Mouse (Mus musculus): ENCODE data around the gene Tef.

DNA sequence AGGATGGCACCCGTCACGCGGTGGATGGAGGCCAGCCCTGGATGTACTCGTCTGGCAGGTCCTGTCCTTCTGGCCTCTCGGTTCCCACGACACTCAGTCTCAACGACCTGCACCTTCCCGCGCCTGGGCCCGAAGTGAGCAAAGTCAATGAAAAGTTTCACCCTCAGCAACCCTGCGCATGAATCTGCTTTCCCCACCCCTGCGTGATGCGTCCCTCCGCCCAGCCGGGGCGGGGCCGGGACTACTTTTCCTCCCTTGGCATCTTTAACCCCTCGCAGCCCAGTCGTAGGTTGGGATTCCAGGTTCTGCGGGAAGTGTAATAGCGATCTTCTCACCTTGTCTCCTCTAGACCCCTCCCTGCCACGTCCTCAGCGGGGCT lies 55.9 kb downstream of the Tef start:
- TF ChIP-seq CTCF (IDR thresholded peaks at IDR 0.05; ENCODE audit: insufficient read depth, low read length) = no peak
- TF ChIP-seq POLR2A (IDR thresholded peaks at IDR 0.05; ENCODE audit: borderline replicate concordance, extremely low read depth, low read depth, low read length) = peak; percentile 100

Measured in lung, adult 2 months (tissue).